Mouse (Mus musculus): ENCODE measurements around the gene Resp18.
"Not testable (repeated sequence)": the region's sequence is repeated elsewhere in the genome, so short reads cannot be mapped to it uniquely, and the experiment has no call there.

Gene Resp18

GRCm38 (mm10) chr1:75236117-75237050, 41.8 kb downstream of the Resp18 start, which contains the start of gene Dnajb2:
Dnajb2 (plus strand) TSS chr1:75236406.
- DNase-seq (ENCODE audit: low read depth, low spot score): peak; percentile 76

- no peak for DNase-seq (ENCODE audit: low read depth, low spot score)
Observed at GRCm38 (mm10) chr1:75234606-75235005, 43.6 kb downstream of the Resp18 start.

- not testable (repeated sequence) for DNase-seq (ENCODE audit: low read depth, low spot score)
Observed at GRCm38 (mm10) chr1:75232489-75232888, 45.7 kb downstream of the Resp18 start.

- no peak for DNase-seq (ENCODE audit: low read depth, low spot score)
Observed at GRCm38 (mm10) chr1:75231664-75232152, 46.5 kb downstream of the Resp18 start, which contains the start of gene A630095N17Rik. A630095N17Rik (minus strand) TSS chr1:75232102.

DNA sequence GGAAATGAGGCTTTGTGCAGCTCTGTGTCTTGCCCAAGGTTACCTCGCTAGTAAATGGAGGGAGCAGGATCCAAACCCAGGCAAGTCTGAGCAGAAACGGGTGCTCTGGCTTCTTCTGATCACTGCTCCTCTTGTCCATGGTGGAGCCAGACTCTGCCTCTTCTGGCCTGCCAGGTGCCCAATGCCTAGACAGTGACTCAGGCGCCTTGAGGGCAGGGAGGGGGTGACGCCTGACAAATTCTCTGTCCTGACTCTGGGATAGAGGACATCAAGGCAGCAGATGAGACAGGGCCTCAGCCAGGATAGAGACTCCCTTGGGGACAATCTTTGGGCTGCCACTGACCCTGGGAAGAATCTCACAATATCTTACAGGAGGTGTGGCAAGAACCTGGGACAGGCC, 47.0 kb downstream of the Resp18 start:
- DNase-seq (ENCODE audit: low read depth, low spot score): no peak

- no peak for DNase-seq (ENCODE audit: low read depth, low spot score)
Observed at GRCm38 (mm10) chr1:75230335-75230994, 47.8 kb downstream of the Resp18 start.

- no peak for DNase-seq (ENCODE audit: low read depth, low spot score)
Observed at GRCm38 (mm10) chr1:75229158-75229557, 49.1 kb downstream of the Resp18 start.

DNA sequence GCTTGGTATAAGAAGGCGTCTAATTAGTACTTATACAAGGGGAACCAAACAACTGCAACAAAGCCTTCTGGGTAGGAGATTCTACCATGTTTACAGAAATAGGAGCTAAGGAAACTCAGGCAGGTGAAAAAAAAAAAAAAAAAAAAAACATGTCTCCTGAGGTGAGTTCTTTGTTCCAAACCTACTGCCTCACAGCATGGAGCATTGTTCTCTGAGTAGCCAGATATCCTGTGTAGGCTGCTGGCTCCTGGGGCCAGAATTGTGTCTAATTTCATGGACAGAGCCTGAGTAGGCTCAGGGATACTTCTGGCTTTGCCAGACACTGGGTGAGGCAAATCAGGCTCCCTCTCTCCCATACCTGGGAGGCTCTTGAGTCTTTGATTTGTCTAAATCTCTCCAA, 50.6 kb downstream of the Resp18 start:
- DNase-seq (ENCODE audit: low read depth, low spot score): no peak

DNA sequence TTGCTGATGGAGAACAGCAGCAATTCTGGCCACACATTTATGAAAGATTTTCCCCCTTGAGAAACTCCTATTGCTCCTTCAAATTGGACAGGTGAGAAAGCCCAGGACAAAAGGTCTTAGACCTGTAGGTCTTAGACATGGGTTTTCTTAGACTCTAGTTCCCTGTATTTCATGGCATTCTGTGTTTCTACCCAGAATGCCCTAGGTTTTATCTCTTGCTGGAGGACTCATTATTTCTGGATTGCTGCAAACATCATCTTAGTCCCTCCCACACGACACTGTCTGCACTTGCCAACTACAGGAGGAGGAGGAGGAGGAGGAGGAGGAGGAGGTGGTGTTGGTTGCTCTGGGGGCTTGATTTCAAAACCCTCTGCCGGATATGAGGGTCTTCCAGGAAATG, 52.1 kb downstream of the Resp18 start:
- no peak for DNase-seq (ENCODE audit: low read depth, low spot score)

GRCm38 (mm10) chr1:75225473-75225872, 52.7 kb downstream of the Resp18 start:
- DNase-seq (ENCODE audit: low read depth, low spot score): no peak

GRCm38 (mm10) chr1:75223532-75223931, 54.7 kb downstream of the Resp18 start:
- DNase-seq (ENCODE audit: low read depth, low spot score): no peak

DNA sequence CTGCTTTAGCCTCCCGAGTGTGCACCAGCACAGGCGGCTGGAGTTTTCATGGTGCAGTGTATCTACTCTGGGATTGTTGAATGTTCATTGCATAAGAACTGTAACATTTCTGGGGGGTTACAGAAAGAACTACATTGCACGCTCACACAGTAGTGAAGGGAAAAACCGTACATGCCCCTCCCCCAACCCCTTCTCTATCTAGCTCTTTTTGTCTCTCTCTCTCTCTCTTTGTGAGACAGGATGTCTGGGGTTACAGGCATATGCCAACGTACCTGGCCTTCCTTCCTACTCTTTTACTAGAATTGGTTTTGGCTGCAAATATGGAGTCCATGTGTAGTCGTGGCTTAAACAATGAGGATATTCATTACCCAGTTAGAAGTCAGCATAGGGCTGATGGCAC, 55.3 kb downstream of the Resp18 start:
- no peak for DNase-seq (ENCODE audit: low read depth, low spot score)
